Mouse (Mus musculus) cerebellum, postnatal 14 days (tissue): ENCODE results near the gene Cenpv.

Source experiments
- DNase-seq, 2 experiments: peaks; one replicate each; pipeline ENCODE4 v3.0.0; 2021; ENCODE audit warnings: mixed read lengths in 2 of 2

The Cenpv gene

GRCm38 (mm10) chr11:62500529-62500928 lies 38.5 kb downstream of the Cenpv start:
- DNase-seq: no peak

- no peak for DNase-seq
Measured at GRCm38 (mm10) chr11:62498802-62499201, 40.3 kb downstream of the Cenpv start.

GRCm38 (mm10) chr11:62497181-62497580 lies 41.9 kb downstream of the Cenpv start:
- no peak for DNase-seq

- peak; percentile 38 to 55 for DNase-seq
Measured at GRCm38 (mm10) chr11:62496151-62496715, 42.8 kb downstream of the Cenpv start.

GRCm38 (mm10) chr11:62495276-62495801 lies 43.7 kb downstream of the Cenpv start:
- DNase-seq: peak in 1 of 2 experiments; percentile 10

GRCm38 (mm10) chr11:62494754-62495275 lies 44.2 kb downstream of the Cenpv start:
- no peak for DNase-seq

GRCm38 (mm10) chr11:62493701-62494100 lies 45.4 kb downstream of the Cenpv start:
- no peak for DNase-seq

- DNase-seq: no peak
Measured at GRCm38 (mm10) chr11:62487540-62488350, 51.3 kb downstream of the Cenpv start.

GRCm38 (mm10) chr11:62486949-62487348 lies 52.1 kb downstream of the Cenpv start:
- no peak for DNase-seq

GRCm38 (mm10) chr11:62479581-62479980 lies 59.5 kb downstream of the Cenpv start:
- DNase-seq: no peak

- peak in 1 of 2 experiments; percentile 13 for DNase-seq
Measured at GRCm38 (mm10) chr11:62478931-62479330, 60.1 kb downstream of the Cenpv start.

- no peak for DNase-seq
Measured at GRCm38 (mm10) chr11:62476156-62476555, 62.9 kb downstream of the Cenpv start.
